Mouse (Mus musculus) frontal cortex, postnatal 10 days (tissue): Measurements from ENCODE around the gene Rnaseh2a.
"Not testable (repeated sequence)": the region's sequence is repeated elsewhere in the genome, so short reads cannot be mapped to it uniquely, and the experiment has no call there.

ENCODE experiments used
- DNase-seq, 2 experiments: peaks; one replicate each; pipeline ENCODE4 v3.0.0; 2022; ENCODE audit warnings: low spot score in 2 of 2, mixed read lengths in 1 of 2

Gene Rnaseh2a

DNA sequence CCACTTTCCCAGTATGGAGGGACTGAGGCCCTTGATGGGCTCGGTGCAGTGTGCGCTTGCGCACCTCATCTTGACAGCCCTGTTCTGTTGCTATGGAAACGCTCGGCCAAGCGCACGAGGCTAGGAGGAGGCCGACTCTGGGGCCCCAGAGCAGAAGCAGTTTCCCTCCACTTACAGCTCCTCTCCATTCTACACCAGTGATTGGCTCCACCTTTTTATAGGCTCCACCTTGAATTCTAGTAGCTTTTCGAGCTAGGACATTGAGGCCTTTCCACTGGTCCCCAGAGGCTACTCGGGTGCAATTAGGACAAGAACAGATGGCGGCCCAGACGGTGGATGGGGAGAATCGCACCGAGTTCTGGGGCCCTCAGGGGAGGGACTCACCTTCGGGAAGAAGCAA lies 34.7 kb downstream of the Rnaseh2a start:
- peak in 1 of 2 experiments; percentile 54 for DNase-seq

GRCm38 (mm10) chr8:84933767-84934559 lies 35.6 kb downstream of the Rnaseh2a start:
- DNase-seq, result no peak

- no peak for DNase-seq
Measured at GRCm38 (mm10) chr8:84930582-84930981, 39.0 kb downstream of the Rnaseh2a start.

DNA sequence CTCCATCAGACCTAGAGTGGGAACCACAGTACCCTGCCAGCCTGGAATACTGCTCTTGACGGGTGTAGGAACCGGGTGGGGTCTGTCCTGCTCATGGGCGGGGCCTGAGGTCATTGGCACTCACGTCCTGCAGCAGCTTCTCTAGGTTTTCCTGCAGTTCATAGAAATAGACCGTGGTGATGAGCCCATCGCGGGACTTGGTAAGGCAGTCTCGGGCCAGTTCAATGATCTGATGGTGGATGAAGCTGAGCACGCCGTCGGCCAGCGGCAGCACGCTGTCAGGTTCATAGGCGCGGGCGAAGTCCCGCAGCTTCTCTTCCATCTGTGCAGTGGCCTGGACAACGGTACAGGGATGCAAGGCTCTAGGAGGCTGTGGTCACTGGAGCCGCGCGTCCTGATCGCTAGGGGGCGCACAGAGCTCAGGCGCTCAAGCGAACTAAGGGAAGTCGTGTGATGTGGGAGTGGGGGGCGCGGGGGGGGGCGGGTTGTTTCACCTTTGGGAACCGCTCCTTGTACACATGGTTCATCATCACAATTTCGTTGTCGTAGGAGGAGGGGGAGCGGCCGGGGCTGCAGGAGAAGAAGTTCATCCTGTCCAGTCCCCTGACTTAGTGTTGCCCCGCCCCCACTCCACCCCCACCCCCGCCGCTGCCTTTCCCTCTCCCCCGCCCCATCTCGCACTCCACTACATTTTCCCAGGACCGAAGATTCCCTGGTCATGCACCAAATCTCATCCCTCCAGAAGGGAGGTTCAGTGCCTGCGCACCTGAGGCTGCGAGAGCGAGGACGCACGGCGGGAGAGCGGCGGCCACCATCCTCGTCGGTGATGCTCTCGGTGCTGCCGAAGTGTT lies 40.9 kb downstream of the Rnaseh2a start:
- DNase-seq, result no peak

GRCm38 (mm10) chr8:84927513-84927912 lies 42.1 kb downstream of the Rnaseh2a start:
- DNase-seq, result no peak

- no peak for DNase-seq
Measured at GRCm38 (mm10) chr8:84925557-84925956, 44.0 kb downstream of the Rnaseh2a start.

GRCm38 (mm10) chr8:84921596-84921995 lies 48.0 kb downstream of the Rnaseh2a start:
- DNase-seq, result no peak

DNA sequence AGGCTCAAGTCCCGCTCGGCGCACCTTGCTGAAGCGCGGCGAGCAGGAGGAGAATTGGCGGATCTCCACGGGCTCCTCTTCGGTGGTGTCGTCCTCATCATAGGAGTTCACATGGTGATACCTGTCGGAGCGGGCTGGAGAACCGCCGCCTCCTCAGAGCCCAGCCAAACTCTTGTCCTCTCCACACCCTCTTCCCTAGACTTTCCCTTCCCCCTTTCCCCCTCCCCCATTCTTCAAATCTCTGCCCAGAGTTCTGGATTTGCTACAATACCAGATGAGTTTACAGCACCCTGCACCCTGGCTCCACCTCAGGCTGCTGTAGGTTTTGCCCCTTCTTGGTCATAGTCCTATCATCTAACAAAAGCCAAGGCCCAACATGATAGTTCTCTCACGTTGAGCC lies 50.9 kb downstream of the Rnaseh2a start:
- DNase-seq, result no peak

DNA sequence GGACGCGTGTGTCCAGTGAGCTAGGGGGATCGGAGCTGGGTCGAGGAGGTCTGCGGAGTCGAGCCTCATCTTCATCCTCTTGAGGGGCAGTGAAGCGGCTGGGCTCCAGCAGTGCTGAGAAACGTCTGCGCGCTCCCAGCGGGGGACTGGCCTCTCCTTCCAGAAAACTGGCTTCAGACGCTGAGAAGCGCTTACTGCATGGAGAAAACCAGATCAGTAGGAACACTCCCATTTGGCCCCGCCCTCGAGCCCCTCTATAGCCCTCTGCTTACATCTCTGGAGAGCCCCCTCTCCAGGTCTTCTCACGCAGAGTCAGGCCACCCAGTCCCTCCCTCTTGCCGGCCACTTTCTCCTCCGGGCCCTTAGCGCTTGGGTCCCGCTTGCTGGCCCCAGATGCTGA lies 51.8 kb downstream of the Rnaseh2a start:
- DNase-seq, result no peak

DNA sequence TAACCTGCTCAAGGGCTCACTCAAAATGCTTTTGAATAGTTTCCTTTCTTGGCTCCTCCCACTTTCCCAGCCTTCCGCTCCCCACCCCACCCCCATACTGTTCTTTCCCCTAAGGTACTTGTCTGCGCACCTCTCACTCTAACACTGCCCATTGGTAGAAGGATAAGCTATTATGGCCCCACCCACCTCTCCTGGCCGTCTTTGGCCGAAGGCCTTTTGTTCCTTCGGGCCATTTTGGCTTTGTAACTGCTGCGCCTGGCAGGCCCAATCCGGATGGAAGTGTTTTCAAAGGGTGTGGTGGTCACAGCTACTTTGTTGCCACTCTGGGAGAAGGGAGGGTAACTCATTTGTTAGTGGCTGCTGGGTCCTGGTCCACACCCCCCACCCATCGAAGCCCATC lies 54.3 kb downstream of the Rnaseh2a start:
- no peak for DNase-seq

GRCm38 (mm10) chr8:84913960-84914359 lies 55.6 kb downstream of the Rnaseh2a start:
- DNase-seq, result no peak

- no peak for DNase-seq
Measured at GRCm38 (mm10) chr8:84913502-84913900, 56.1 kb downstream of the Rnaseh2a start.

- DNase-seq, result no peak
Measured at GRCm38 (mm10) chr8:84912895-84913501, 56.6 kb downstream of the Rnaseh2a start.

DNA sequence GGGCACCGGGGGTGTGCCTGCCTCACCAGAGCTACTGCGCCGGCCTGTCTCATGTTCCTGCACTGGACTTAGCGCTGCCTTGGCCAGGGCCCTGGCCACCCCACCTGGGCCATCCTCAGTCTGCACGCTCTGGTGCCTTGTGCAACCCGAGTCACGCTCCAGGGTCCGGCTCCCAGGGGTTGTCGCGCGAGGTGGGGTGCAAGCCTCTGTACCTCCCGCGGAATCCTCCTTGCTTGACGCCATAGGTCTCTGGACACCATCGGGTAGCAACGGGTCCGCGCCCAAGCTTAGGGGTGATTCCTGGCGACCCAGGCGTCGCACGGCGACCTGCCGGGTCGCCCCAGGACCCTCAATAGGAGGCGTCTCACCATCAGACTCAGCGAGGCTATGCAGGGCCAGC lies 57.2 kb downstream of the Rnaseh2a start:
- DNase-seq, result no peak

DNA sequence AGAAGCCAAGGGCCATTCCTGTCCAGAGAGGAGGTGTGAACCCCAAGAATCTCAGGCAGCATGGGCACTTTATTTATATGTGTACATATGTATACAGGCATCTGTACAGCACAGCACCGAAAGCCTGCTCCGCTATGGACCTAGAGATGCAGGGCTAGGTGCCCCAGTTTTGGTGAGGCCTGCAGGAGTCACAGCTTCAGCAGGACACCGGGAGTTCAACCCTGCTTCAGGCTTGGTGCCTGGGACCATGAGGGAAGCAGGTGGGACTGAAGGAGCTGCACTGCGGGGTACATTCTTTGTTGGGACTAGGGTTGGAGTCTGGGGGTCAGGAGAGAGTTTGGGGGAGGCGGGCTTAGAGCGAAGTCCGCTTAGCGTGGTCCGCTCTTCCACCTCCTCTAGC lies 57.7 kb downstream of the Rnaseh2a start:
- no peak for DNase-seq

GRCm38 (mm10) chr8:84910551-84910950 lies 59.0 kb downstream of the Rnaseh2a start:
- DNase-seq, result no peak

- DNase-seq, result no peak
Measured at GRCm38 (mm10) chr8:84909949-84910348, 59.6 kb downstream of the Rnaseh2a start.

- no peak for DNase-seq
Measured at GRCm38 (mm10) chr8:84909162-84909767, 60.3 kb downstream of the Rnaseh2a start.

- DNase-seq, result peak; percentile 84 to 89
Measured at GRCm38 (mm10) chr8:84908421-84909161, 61.0 kb downstream of the Rnaseh2a start, which contains the start of gene Dnase2a. TSS of gene Dnase2a (plus strand) at chr8:84908560.

DNA sequence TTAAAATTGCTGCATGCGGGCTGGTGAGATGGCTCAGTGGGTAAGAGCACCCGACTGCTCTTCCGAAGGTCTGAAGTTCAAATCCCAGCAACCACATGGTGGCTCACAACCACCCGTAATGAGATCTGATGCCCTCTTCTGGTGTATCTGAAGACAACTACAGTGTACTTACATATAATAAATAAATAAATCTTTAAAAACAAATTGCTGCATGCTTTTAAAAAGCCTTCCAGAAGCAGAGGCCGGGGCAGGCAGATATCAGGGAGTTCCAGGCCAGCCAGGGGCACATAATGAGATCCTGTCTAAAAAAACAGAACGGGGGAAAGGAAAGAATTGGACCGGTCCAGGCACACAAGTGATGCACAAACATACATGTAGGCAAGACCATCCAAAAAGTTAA lies 61.6 kb downstream of the Rnaseh2a start:
- DNase-seq, result not testable (repeated sequence)

GRCm38 (mm10) chr8:84907493-84907892 lies 62.1 kb downstream of the Rnaseh2a start:
- no peak for DNase-seq
